Mouse (Mus musculus): ENCODE results near the gene Mfap5. TPM values are rescaled to one million over a fixed set of nuclear protein-coding genes. Genes with fewer than 3 reads are reported as not detected.
A peak's percentile ranks its signal among the peaks of the same experiment; 100 is the strongest.

The Mfap5 gene
- polyA plus RNA-seq, 1 experiment from 2014 or later, result 32.9 TPM

GRCm38 (mm10) chr6:122544672-122545071 lies 39.0 kb downstream of the Mfap5 start:
- no peaks in the 10 kb centered on the region for H3K4me1 ChIP-seq (replicated peaks)

DNA sequence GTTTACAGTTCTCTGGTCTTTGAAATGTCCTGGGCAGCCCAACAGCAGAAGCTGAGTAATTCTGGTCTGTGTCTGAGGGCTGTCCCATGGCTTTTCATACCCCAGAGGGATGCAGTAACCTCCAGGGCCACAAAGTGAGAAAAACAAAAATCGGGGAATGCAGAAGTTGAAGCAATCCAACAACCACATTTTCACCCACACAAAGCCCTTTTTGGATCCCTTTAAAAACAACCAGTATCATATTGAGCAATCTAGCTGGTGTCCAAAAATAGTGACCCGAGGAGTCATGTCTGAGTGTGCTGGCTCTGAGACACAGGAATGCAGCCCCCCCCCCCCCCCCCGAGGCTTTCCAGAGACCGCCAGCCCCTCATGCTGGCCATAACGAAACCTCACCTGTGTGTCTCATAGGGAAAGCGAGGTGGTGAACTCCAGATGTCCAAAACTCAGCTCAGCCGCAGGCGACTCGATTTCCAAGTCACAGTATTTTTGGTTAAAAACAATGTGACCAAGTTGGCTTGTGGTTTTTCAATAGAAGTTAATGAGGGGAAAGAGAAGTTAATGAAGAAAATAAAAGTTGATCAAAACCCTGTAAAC lies 39.7 kb downstream of the Mfap5 start:
- ATAC-seq (replicated peaks; ENCODE audit: insufficient number of reproducible peaks, insufficient read depth, low FRiP score, low read depth), result no peak
- H3K4me2 ChIP-seq, result no peak overlapping the region
- no peak overlapping the region for H3K27ac ChIP-seq
- H3K27me3 ChIP-seq, result no peaks in the 10 kb centered on the region
- H3K9me3 ChIP-seq (replicated peaks), result no peaks in the 10 kb centered on the region
- H3K36me3 ChIP-seq, result no peaks in the 10 kb centered on the region
- no peak overlapping the region for H3K4me3 ChIP-seq
- no peak overlapping the region for H3K9ac ChIP-seq
- 47% methylated on average over 9 of the region's 9 CpGs for WGBS
- H3K4me1 ChIP-seq (replicated peaks), result no peaks in the 10 kb centered on the region

More at GRCm38 (mm10) chr6:122544672-122545071, 39.0 kb downstream of the Mfap5 start:
- 90% methylated on average over 1 of the region's 1 CpGs for WGBS
- H3K4me3 ChIP-seq, result no peak overlapping the region
- H3K36me3 ChIP-seq, result no peaks in the 10 kb centered on the region
- no peaks in the 10 kb centered on the region for H3K9me3 ChIP-seq (replicated peaks)
- H3K27me3 ChIP-seq, result no peaks in the 10 kb centered on the region
- no peak overlapping the region for H3K4me2 ChIP-seq
- ATAC-seq (replicated peaks; ENCODE audit: insufficient number of reproducible peaks, insufficient read depth, low FRiP score, low read depth), result no peak
- no peak overlapping the region for H3K9ac ChIP-seq
- no peak overlapping the region for H3K27ac ChIP-seq

- no peak overlapping the region for H3K4me2 ChIP-seq
These were observed 40.3 kb downstream of the Mfap5 start for GRCm38 (mm10) chr6:122545948-122546347.

DNA sequence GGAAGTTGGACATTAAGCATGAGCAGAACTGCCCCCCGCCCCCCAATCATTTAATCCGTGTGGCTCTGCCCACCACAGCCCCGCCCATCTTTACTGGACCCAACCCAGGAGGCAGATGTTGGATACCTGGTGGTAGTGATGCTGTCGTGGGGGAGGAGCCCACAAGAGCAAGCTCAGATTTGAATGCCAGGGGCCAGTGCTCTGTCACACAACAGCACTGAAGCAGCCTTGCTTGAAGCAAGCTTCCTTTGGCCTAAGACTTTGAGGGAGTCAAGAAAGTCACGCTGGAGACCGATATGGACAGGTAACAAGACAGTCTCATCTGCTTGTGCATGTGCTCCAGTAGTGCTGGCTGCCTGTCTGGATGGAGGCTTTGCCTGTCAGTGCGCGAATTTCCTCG lies 48.0 kb downstream of the Mfap5 start, which contains the start of gene Aicda:
Aicda (plus strand) TSS at position 196 of the 400 bp plus-strand sequence.
- peaks cover 7% of the 10 kb centered on the region for H3K4me1 ChIP-seq (replicated peaks)
- no peak for ATAC-seq (replicated peaks; ENCODE audit: insufficient number of reproducible peaks, insufficient read depth, low FRiP score, low read depth)
- no peak within 1 kb of the TSS for H3K27ac ChIP-seq
- H3K27me3 ChIP-seq, result peaks cover 12% of the 10 kb centered on the region; the same call in 1 of the 2 replicates
- H3K36me3 ChIP-seq, result no peaks in the 10 kb centered on the region
- no peak within 1 kb of the TSS for H3K4me3 ChIP-seq
- H3K4me2 ChIP-seq, result no peak within 1 kb of the TSS
- 56% methylated on average over 9 of the region's 9 CpGs for WGBS
- no peaks in the 10 kb centered on the region for H3K9me3 ChIP-seq (replicated peaks)
- no peak within 1 kb of the TSS for H3K9ac ChIP-seq

More at GRCm38 (mm10) chr6:122545948-122546347, 40.3 kb downstream of the Mfap5 start:
- Histone ChIP-seq H3K27me3 (no peaks in the 10 kb centered on the region), H3K4me3 (no peak overlapping the region), H3K36me3 (no peaks in the 10 kb centered on the region), H3K9ac (no peak overlapping the region), H3K27ac (no peak overlapping the region), H3K4me1 (replicated peaks) (no peaks in the 10 kb centered on the region), H3K9me3 (replicated peaks) (no peaks in the 10 kb centered on the region)
- 71% methylated on average over 10 of the region's 10 CpGs for WGBS
- ATAC-seq (replicated peaks; ENCODE audit: insufficient number of reproducible peaks, insufficient read depth, low FRiP score, low read depth), result no peak

DNA sequence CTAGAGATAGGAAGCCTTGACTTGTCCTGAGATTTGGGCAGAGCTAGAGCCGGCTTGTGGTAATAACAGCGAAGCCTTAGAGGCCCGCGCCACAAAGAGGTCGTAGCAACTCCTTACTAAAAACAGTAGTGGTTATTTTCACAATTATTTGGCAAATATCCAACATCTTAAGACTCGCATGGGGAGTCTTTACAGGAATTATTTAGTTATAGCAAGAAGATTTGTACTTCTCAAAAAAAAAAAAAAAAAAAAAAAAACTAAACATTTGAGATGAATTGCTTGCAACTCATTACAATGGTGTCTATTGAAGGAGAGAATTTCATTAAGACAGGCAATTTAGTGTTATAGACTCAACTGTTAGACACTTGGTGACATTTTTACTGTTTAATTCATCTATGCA lies 48.5 kb downstream of the Mfap5 start:
- 71% methylated on average over 6 of the region's 6 CpGs for WGBS
- H3K27ac ChIP-seq, result no peak overlapping the region
- H3K27me3 ChIP-seq, result peaks cover 12% of the 10 kb centered on the region; the same call in 1 of the 2 replicates
- H3K36me3 ChIP-seq, result no peaks in the 10 kb centered on the region
- H3K9me3 ChIP-seq (replicated peaks), result no peaks in the 10 kb centered on the region
- no peak overlapping the region for H3K4me3 ChIP-seq
- H3K4me1 ChIP-seq (replicated peaks), result peaks cover 7% of the 10 kb centered on the region
- no peak for ATAC-seq (replicated peaks; ENCODE audit: insufficient number of reproducible peaks, insufficient read depth, low FRiP score, low read depth)
- H3K4me2 ChIP-seq, result no peak overlapping the region
- H3K9ac ChIP-seq, result no peak overlapping the region

DNA sequence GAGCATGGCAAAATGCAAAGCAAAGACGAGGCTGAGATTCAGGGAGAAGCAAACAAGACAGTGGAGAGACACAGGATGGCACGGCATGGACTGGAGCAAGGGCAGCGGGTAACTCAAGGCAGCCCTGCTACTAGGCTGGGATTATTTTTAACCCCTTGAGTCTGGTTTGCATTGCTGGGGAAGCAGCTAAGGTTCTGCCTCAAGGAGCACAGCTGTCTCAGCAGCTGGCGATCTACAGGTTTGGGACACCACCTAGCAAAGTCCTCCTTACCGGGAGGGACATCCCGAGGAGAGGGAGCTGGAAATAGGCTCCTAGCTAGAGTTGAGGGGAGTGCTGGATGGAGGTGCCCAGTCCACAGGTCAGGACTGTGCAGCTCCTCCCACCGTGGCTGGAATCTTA lies 49.6 kb downstream of the Mfap5 start:
- Histone ChIP-seq H3K4me1 (replicated peaks) (peaks cover 9% of the 10 kb centered on the region), H3K4me2 (no peak overlapping the region), H3K9me3 (replicated peaks) (no peaks in the 10 kb centered on the region), H3K36me3 (no peaks in the 10 kb centered on the region), H3K27ac (no peak overlapping the region), H3K9ac (no peak overlapping the region), H3K4me3 (no peak overlapping the region), H3K27me3 (peaks cover 12% of the 10 kb centered on the region; the same call in 1 of the 2 replicates)
- ATAC-seq (replicated peaks; ENCODE audit: insufficient number of reproducible peaks, insufficient read depth, low FRiP score, low read depth), result no peak
- WGBS, result 25% methylated on average over 7 of the region's 7 CpGs

DNA sequence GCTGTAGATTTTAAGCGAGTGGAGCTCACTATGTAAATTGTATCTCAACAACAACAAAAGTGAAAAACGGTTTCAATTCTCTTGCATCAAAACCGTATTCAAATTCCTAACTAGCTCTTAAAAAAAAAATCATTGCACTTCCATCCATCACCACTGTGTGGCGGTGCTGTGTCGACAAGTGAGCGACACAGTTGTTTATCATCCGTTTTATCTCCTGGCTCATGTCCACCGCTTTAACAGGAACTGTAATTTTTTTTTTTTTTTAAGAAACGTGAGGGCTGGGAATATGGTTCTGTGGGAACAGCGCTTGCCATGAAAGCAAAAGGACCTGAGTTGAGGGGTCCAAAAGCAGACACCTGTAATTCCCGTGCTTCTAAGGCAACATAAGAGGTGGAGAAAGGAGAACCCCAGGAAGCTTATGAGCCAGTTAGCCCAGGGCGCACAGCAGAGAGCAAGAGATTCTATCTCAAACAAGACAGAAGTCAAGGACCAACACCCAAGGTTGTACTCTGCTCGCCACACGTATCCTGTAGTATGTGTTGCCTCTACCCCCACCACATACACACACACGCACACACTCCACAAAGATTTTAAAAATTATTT lies 51.4 kb downstream of the Mfap5 start:
- Histone ChIP-seq H3K9ac (no peak overlapping the region), H3K9me3 (replicated peaks) (no peaks in the 10 kb centered on the region), H3K27me3 (peaks cover 21% of the 10 kb centered on the region), H3K36me3 (no peaks in the 10 kb centered on the region), H3K4me3 (no peak overlapping the region), H3K4me2 (0 out of 2 replicates have a peak overlapping the region, but pooled peaks have one; percentile 27), H3K4me1 (replicated peaks) (peaks cover 10% of the 10 kb centered on the region), H3K27ac (no peak overlapping the region)
- no peak for ATAC-seq (replicated peaks; ENCODE audit: insufficient number of reproducible peaks, insufficient read depth, low FRiP score, low read depth)
- 22% methylated on average over 15 of the region's 15 CpGs for WGBS

GRCm38 (mm10) chr6:122560427-122560826 lies 54.8 kb downstream of the Mfap5 start:
- WGBS, result 11% methylated on average over 17 of the region's 17 CpGs
- Histone ChIP-seq H3K9me3 (replicated peaks) (no peaks in the 10 kb centered on the region), H3K36me3 (no peaks in the 10 kb centered on the region), H3K27ac (no peak overlapping the region), H3K4me3 (0 out of 2 replicates have a peak overlapping the region, but pooled peaks have one; percentile 13), H3K27me3 (peaks cover 23% of the 10 kb centered on the region), H3K4me2 (peak overlapping the region; percentile 49), H3K4me1 (replicated peaks) (peaks cover 8% of the 10 kb centered on the region), H3K9ac (0 out of 2 replicates have a peak overlapping the region, but pooled peaks have one; percentile 21)
- no peak for ATAC-seq (replicated peaks; ENCODE audit: insufficient number of reproducible peaks, insufficient read depth, low FRiP score, low read depth)

- ATAC-seq (replicated peaks; ENCODE audit: insufficient number of reproducible peaks, insufficient read depth, low FRiP score, low read depth), result no peak
- H3K4me3 ChIP-seq, result no peak overlapping the region
- H3K27ac ChIP-seq, result no peak overlapping the region
- no peaks in the 10 kb centered on the region for H3K9me3 ChIP-seq (replicated peaks)
- H3K27me3 ChIP-seq, result peaks cover 18% of the 10 kb centered on the region
- WGBS, result 71% methylated on average over 20 of the region's 20 CpGs
- peaks cover 5% of the 10 kb centered on the region; the same call in 1 of the 2 replicates for H3K4me1 ChIP-seq (replicated peaks)
- H3K36me3 ChIP-seq, result no peaks in the 10 kb centered on the region
- no peak overlapping the region for H3K9ac ChIP-seq
- no peak overlapping the region for H3K4me2 ChIP-seq
These were observed 55.4 kb downstream of the Mfap5 start for GRCm38 (mm10) chr6:122561005-122561404.

DNA sequence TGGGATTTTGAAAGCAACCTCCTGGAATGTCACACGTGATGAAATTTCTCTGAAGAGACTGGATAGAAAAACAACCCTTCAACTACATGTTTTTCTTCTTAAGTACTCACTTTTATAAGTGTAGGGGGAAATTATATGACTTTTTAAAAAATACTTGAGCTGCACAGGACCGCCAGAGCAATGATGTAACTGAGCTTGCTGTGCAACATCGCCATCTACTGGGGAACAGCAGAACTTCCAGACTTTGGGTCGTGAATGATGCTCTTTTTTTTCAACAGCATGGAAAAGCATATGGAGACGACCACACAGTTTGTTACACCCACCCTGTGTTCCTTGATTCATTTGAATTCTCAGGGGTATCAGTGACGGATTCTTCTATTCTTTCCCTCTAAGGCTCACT lies 56.8 kb downstream of the Mfap5 start:
- no peak for ATAC-seq (replicated peaks; ENCODE audit: insufficient number of reproducible peaks, insufficient read depth, low FRiP score, low read depth)
- Histone ChIP-seq H3K36me3 (no peaks in the 10 kb centered on the region), H3K27ac (no peak overlapping the region), H3K9ac (no peak overlapping the region), H3K9me3 (replicated peaks) (no peaks in the 10 kb centered on the region), H3K4me2 (no peak overlapping the region), H3K4me3 (no peak overlapping the region), H3K4me1 (replicated peaks) (0 out of 2 replicates have a peak, but pooled peaks cover 3% of the 10 kb centered on the region), H3K27me3 (peaks cover 16% of the 10 kb centered on the region)
- WGBS, result 3% methylated on average over 6 of the region's 6 CpGs

DNA sequence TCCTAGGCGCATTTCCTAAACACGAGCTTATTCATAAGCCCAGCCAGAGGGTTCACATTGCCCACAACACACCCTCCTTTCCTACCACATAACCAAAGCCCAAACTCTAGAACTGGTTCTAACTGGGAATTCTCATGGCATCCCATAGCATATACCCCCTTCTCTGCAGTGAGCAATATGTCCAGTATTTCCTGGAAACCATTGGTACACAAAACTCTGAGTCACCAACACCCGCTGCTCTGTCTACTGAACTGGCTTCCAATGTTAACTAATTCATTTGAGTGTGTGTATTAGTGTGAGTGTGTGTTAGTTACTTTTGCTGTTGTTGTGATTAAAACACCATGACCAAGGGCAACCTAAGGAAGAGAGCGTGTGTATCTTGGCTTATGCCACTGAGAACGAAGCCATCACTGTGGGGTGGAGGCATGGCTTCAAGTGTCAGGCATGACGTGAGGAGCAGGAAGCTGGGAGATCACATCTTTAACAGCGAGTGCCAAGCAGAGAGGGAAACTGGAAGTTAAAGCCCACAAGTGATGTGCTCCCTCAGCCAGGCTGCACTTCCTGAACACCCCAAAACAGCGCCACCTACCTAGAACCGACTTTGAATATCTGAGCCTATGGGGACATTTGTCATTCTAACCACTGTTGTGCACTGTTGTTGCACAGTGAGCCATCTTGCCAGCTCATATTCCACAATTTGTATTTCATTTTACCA lies 59.6 kb downstream of the Mfap5 start:
- peaks cover 16% of the 10 kb centered on the region for H3K27me3 ChIP-seq
- H3K9me3 ChIP-seq (replicated peaks), result no peaks in the 10 kb centered on the region
- H3K4me1 ChIP-seq (replicated peaks), result 0 out of 2 replicates have a peak, but pooled peaks cover 1% of the 10 kb centered on the region
- 81% methylated on average over 9 of the region's 9 CpGs for WGBS
- H3K9ac ChIP-seq, result no peak overlapping the region
- no peak overlapping the region for H3K4me3 ChIP-seq
- H3K36me3 ChIP-seq, result no peaks in the 10 kb centered on the region
- no peak for ATAC-seq (replicated peaks; ENCODE audit: insufficient number of reproducible peaks, insufficient read depth, low FRiP score, low read depth)
- H3K27ac ChIP-seq, result no peak overlapping the region
- H3K4me2 ChIP-seq, result no peak overlapping the region
